Mouse (Mus musculus) olfactory bulb, adult 2 months (tissue): Measurements from ENCODE around the gene Gadd45g.

Experiments
- CTCF ChIP-seq: fragments of 200-500 bp; IDR thresholded peaks from 2 replicates; pipeline ENCODE4 v1.5.1; 2012; ENCODE audit warnings: low read depth, mild to moderate bottlenecking, low read length, moderate library complexity; ENCODE audit not compliant: insufficient read depth
- POLR2A ChIP-seq: fragments of 200-500 bp; IDR thresholded peaks from 2 replicates; pipeline ENCODE4 v1.6.1; 2012; ENCODE audit warnings: mild to moderate bottlenecking, low read depth, low read length, moderate library complexity; ENCODE audit not compliant: insufficient read depth

DNA sequence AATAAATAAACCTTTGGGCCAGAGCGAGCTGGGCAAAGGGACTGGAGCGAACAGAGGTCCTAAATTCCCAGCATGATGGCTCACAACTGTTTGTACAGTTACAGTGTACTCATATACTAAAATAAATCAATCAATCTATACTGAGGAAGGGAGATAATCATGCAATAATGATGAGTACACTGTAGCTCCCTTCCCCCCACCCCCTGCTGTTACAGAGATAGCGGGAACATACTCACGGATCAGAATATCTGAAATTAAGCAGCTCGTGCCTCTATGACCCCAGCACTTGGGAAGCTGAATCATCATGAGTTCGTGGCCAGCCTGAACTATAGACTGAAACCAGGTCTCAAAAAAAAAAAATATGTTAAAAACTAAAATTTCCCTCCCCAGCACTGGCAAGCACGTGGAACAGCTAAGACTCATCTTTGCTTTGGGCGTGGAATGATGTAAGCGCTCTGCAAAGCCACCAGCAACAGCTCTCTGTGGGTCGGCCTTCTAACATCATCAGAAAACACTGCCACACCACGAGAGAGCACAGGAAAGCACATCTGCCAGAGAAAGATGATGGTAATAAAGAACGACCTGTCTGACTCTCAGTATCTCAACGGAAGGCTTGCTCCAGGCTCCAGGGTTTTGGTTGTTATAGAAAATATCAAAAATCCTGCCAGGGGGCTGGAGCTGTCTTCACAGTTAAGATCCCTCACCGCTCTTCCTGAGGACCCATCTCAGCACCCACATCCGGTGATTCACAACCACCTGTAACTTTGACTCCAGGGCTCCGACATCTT is 46.5 kb upstream of the Gadd45g start:
- TF ChIP-seq CTCF (no peak), POLR2A (no peak)
